Mouse (Mus musculus): Measurements from ENCODE around the gene Pitpnc1.
A peak's percentile ranks its signal among the peaks of the same experiment; 100 is the strongest.

DNA sequence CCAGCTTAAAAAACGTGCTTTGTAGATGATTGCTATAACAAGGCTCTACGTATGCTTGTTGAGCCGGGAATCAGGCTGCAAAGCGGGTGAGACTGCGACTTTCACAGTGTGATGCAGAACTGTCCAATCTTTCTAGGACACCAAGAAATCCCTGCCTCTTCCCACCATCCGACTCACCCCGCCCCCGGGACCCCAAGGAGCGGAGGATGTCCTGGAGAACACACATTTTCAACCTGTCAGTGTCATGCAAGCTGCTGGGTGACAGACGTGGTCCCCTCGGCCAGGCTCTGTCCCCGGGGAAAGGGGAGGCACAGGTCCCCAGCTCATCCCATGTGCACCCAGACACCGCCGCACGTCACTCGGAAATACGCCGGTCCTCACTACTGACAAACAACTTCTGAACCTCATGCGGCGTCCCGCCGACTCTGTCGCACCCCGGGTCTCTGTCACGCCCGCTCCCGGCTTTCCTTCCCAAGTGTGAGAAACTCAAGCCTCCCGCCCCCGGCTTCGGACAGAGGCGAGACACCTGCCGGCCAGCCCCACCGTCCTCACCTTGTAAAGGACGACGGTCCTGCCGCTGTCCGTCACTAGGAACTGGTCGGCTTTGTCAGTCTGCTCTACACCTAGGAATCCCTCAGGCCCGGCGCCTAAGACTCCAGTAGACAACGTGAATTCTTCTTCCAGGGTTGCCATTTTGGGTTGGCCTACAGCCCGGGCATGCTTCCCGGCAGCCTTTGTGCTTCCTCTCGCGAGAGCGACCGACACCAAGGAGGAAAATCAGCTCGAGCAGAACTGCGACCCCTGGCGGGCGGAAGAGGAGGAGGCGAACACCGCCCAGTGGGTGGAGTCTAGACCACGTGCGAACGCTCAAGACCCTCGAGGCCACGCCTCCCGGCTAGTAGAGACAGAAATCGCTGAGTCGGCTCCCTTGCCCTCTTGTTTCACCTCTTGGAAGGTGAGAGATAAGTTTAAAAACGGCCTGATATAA is 281.6 kb downstream of the Pitpnc1 start, which contains the start of gene Nol11:
- TF ChIP-seq POLR2A (IDR thresholded peaks at IDR 0.05; ENCODE audit: insufficient read length, low read depth) = peak; percentile 63
- no peak for TF ChIP-seq TCF12 (IDR thresholded peaks at IDR 0.05; ENCODE audit: insufficient read depth, poor library complexity, severe bottlenecking)
- peak; percentile 83 for TF ChIP-seq USF1 (IDR thresholded peaks at IDR 0.05; ENCODE audit: low read depth)
- TF ChIP-seq POLR2AphosphoS2 (IDR thresholded peaks at IDR 0.05; ENCODE audit: insufficient read length, low read depth) = peak; percentile 50
- no peak for TF ChIP-seq CEBPB (IDR thresholded peaks at IDR 0.05; ENCODE audit: insufficient read depth, poor library complexity, severe bottlenecking)
- TF ChIP-seq MAX (IDR thresholded peaks at IDR 0.05; ENCODE audit: low read depth) = peak; percentile 78
- no peak for TF ChIP-seq E2F4 (IDR thresholded peaks at IDR 0.05; ENCODE audit: insufficient read depth)
- no peak for TF ChIP-seq TCF3 (IDR thresholded peaks at IDR 0.05; ENCODE audit: insufficient read length, low read depth)
- no peak for TF ChIP-seq MYOG (IDR thresholded peaks at IDR 0.05; ENCODE audit: control insufficient read depth in 1 of 3, insufficient read depth in 1 of 3, insufficient read length in 2 of 3, low read depth in 2 of 3)
- peak in 1 of 3 experiments; percentile 20 for TF ChIP-seq MYOD1 (IDR thresholded peaks at IDR 0.05; ENCODE audit: control insufficient read depth in 1 of 3, insufficient read length in 2 of 3, low read depth in 2 of 3)
- TF ChIP-seq SRF (IDR thresholded peaks at IDR 0.05; ENCODE audit: control insufficient read depth, insufficient read length, low read depth) = peak; percentile 66
